Mouse (Mus musculus) C2C12 (cell line): ENCODE results near the gene Eps8l1.
A peak's percentile ranks its signal among the peaks of the same experiment; 100 is the strongest.

Source experiments
- CEBPB ChIP-seq: IDR thresholded peaks from one replicate; pipeline ENCODE4 v1.6.1; 2011; ENCODE audit warnings: low read depth, mild to moderate bottlenecking, control low read depth, moderate library complexity
- CTCF ChIP-seq: IDR thresholded peaks from one replicate; pipeline ENCODE4 v1.5.1; 2011; ENCODE audit not compliant: control insufficient read depth, insufficient read depth, insufficient read length
- MAX ChIP-seq: IDR thresholded peaks from one replicate; pipeline ENCODE4 v1.6.1; 2011; ENCODE audit warnings: mild to moderate bottlenecking, control low read depth
- MYOD1 ChIP-seq: IDR thresholded peaks from one replicate; pipeline ENCODE4 v1.6.1; 2011; ENCODE audit warnings: low read depth; ENCODE audit not compliant: control insufficient read depth, insufficient read length
- MYOG ChIP-seq: IDR thresholded peaks from one replicate; pipeline ENCODE4 v1.6.1; 2011; ENCODE audit not compliant: control insufficient read depth, insufficient read length; ENCODE audit errors: extremely low read depth
- USF1 ChIP-seq: IDR thresholded peaks from one replicate; pipeline ENCODE4 v1.6.1; 2011; ENCODE audit warnings: low read depth, mild to moderate bottlenecking, control low read depth, moderate library complexity

- TF ChIP-seq CTCF (peak; percentile 53), CEBPB (no peak), USF1 (no peak), MYOD1 (no peak), MYOG (no peak), MAX (no peak)
Measured at GRCm38 (mm10) chr7:4509863-4510608, 49.6 kb downstream of the Eps8l1 start.
